Mouse (Mus musculus) kidney, adult 2 months (tissue): ENCODE results near the gene Bmp4. TPM values are rescaled to one million over a fixed set of nuclear protein-coding genes. Genes with fewer than 3 reads are reported as not detected.

Experiments
- DNase-seq: peaks from one replicate; pipeline ENCODE4 v3.0.0; 2021
- H3K27ac ChIP-seq: fragments of 200-500 bp; 2 replicates; pipeline ENCODE4 v1.5.1; 2012; ENCODE audit warnings: low read depth, low read length, control low read depth, inconsistent platforms; ENCODE audit not compliant: insufficient read depth
- H3K27me3 ChIP-seq: fragments of 200-500 bp; replicated peaks from 2 replicates; pipeline ENCODE4 v1.6.1; 2012; ENCODE audit warnings: mild to moderate bottlenecking, moderate library complexity, low read length, inconsistent platforms; ENCODE audit not compliant: control insufficient read depth, insufficient read depth
- H3K36me3 ChIP-seq: fragments of 200-500 bp; 2 replicates; pipeline ENCODE4 v1.6.1; 2012; ENCODE audit warnings: mild to moderate bottlenecking, moderate library complexity, low read length, inconsistent platforms; ENCODE audit not compliant: control insufficient read depth, insufficient read depth
- H3K4me1 ChIP-seq: fragments of 200-500 bp; 2 replicates; pipeline ENCODE4 v1.6.1; 2011; ENCODE audit warnings: low read length; ENCODE audit not compliant: control insufficient read depth, insufficient read depth
- H3K4me3 ChIP-seq: fragments of 200-500 bp; 2 replicates; pipeline ENCODE4 v1.5.1; 2011; ENCODE audit warnings: mild to moderate bottlenecking, low read depth, low read length, control low read depth; ENCODE audit not compliant: insufficient read depth
- CTCF ChIP-seq: fragments of 200-500 bp; conservative IDR thresholded peaks from 2 replicates; pipeline ENCODE4 v1.5.1; 2011; ENCODE audit warnings: low read depth, mild to moderate bottlenecking, control low read depth, low read length, moderate library complexity, mixed read lengths; ENCODE audit not compliant: insufficient read depth, insufficient read length
- POLR2A ChIP-seq: fragments of 200-500 bp; IDR thresholded peaks from one replicate; pipeline ENCODE4 v1.6.1; 2011; ENCODE audit warnings: low read depth, low read length, control low read depth
- WGBS: fragments of 180-500 bp; shearing (Covaris S2); methylation state at CpG from one replicate; pipeline ENCODE4 v1.1.7; 2018; 5-methylcytosine and 5-hydroxymethylcytosine counted together
- polyA plus RNA-seq: library from polyadenylated mRNA; depleted of rRNA; stranded (reverse); fragments of >200 nt; gene quantifications from 2 replicates; pipeline ENCODE4 v1.2.3, GENCODE M21; 2012; rRNA removed

The Bmp4 gene
- polyA plus RNA-seq, 1 experiment, result 149 TPM

GRCm38 (mm10) chr14:46372452-46372851 is 18.0 kb downstream of the Bmp4 start:
- H3K27ac ChIP-seq, result no peak overlapping the region
- TF ChIP-seq POLR2A, result no peak
- TF ChIP-seq CTCF, result no peak
- H3K4me1 ChIP-seq, result no peaks in the 10 kb centered on the region
- 62% methylated on average over 9 of the region's 9 CpGs for WGBS
- H3K4me3 ChIP-seq, result no peak overlapping the region
- H3K27me3 ChIP-seq, result no peaks in the 10 kb centered on the region
- DNase-seq, result no peak
- no peaks in the 10 kb centered on the region for H3K36me3 ChIP-seq

GRCm38 (mm10) chr14:46363209-46363608 is 27.3 kb downstream of the Bmp4 start:
- Histone ChIP-seq H3K27ac (no peak overlapping the region), H3K4me1 (no peaks in the 10 kb centered on the region), H3K36me3 (no peaks in the 10 kb centered on the region), H3K4me3 (no peak overlapping the region), H3K27me3 (no peaks in the 10 kb centered on the region)
- WGBS, result 48% methylated on average over 10 of the region's 10 CpGs
- TF ChIP-seq CTCF, result peak; percentile 49
- TF ChIP-seq POLR2A, result no peak
- DNase-seq, result peak; percentile 29

- H3K36me3 ChIP-seq, result no peaks in the 10 kb centered on the region
- H3K27me3 ChIP-seq, result no peaks in the 10 kb centered on the region
- no peak for DNase-seq
- no peak overlapping the region for H3K27ac ChIP-seq
- WGBS, result 70% methylated on average over 8 of the region's 8 CpGs
- no peaks in the 10 kb centered on the region for H3K4me1 ChIP-seq
- TF ChIP-seq POLR2A (no peak), CTCF (no peak)
- no peak overlapping the region for H3K4me3 ChIP-seq
Measured at GRCm38 (mm10) chr14:46357696-46358095, 32.8 kb downstream of the Bmp4 start.

- no peak for DNase-seq
- Histone ChIP-seq H3K27me3 (no peaks in the 10 kb centered on the region), H3K36me3 (no peaks in the 10 kb centered on the region), H3K27ac (no peak overlapping the region), H3K4me1 (no peaks in the 10 kb centered on the region), H3K4me3 (no peak overlapping the region)
- 76% methylated on average over 7 of the region's 7 CpGs for WGBS
- TF ChIP-seq POLR2A (no peak), CTCF (no peak)
Measured at GRCm38 (mm10) chr14:46357286-46357685, 33.2 kb downstream of the Bmp4 start.

GRCm38 (mm10) chr14:46344750-46345149 is 45.7 kb downstream of the Bmp4 start:
- no peaks in the 10 kb centered on the region for H3K27me3 ChIP-seq
- H3K27ac ChIP-seq, result no peak overlapping the region
- DNase-seq, result no peak
- no peaks in the 10 kb centered on the region for H3K36me3 ChIP-seq
- TF ChIP-seq CTCF, result no peak
- no peak for TF ChIP-seq POLR2A
- no peak overlapping the region for H3K4me3 ChIP-seq
- H3K4me1 ChIP-seq, result no peaks in the 10 kb centered on the region

- no peak overlapping the region for H3K27ac ChIP-seq
- H3K4me1 ChIP-seq, result no peaks in the 10 kb centered on the region
- 94% methylated on average over 11 of the region's 11 CpGs for WGBS
- no peaks in the 10 kb centered on the region for H3K36me3 ChIP-seq
- no peaks in the 10 kb centered on the region for H3K27me3 ChIP-seq
- TF ChIP-seq CTCF (no peak), POLR2A (no peak)
- no peak for DNase-seq
- H3K4me3 ChIP-seq, result no peak overlapping the region
Measured at GRCm38 (mm10) chr14:46338801-46339200, 51.7 kb downstream of the Bmp4 start.

Other genes with a start within 250 kb of the Bmp4 start
- 34.5 and 40.3 TPM in 2 replicates for gene Gm15217, start 11.3 kb downstream of the Bmp4 start, polyA plus RNA-seq